Mouse (Mus musculus) layer of hippocampus, adult 11-12 months (tissue): ENCODE measurements around the gene Ern2.

Experiments used
- DNase-seq: peaks from one replicate; pipeline ENCODE4 v3.0.0; 2022; ENCODE audit warnings: low spot score

Gene Ern2

DNA sequence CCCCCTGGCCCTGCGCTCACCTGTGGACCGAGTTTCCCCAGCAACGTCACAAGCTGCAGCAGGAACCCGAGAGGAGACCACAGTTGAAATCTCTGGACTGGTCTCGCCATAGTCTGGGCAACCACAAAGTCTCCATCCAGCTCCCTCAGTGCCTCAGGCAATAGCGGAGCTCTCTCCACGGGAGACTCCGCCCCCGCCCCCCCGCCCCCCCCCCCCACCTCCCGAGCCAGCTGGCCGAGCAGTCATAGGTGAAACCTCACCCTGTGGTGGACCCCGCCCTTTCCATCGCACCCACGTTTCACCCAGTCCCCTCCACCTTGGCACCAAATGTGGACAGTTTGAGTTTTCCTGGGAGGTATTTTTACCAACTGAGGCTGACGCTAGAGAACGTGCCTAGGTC lies at the start of gene Ern2:
Ern2 (minus strand) TSS at position 165 of the 400 bp plus-strand sequence.
- DNase-seq = no peak

DNA sequence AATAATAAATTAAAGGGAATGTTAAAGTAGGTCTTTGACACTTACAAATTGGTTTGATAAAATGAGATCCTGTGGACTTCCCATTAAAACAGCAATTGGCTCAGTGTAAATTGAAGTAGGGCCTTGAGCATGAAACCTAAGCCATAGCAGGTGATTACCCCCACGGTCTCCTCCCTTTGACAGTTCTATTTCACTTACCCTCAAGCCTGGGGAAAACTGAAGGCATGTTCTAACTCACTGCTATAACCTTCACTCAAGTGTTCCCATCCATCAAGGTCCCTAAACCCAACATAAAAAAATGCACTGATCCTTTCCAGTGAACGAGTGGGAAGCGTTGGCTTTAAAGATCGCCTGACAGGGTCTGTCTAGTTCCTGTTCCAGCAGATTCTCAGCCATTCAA lies 44.9 kb upstream of the Ern2 start:
- DNase-seq = no peak

DNA sequence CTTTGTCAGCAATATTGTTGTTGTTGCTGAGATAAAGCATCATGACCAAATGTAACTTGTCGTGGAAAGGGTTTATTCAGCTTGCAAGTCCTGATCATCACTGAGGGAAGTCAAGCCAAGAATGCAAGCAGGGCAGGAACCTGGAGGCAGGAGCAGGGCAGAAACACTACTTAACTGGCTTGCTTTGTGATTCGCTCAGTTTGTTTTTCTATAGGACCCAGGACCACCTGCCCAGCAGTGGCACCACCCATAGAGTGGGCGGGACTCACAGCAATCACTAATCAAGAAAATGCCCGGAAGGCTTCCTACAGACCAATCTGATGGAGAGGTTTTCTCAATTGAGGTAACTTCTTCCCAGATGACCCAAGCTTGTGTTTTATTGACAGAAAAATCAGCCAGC lies 43.9 kb upstream of the Ern2 start:
- DNase-seq = no peak

DNA sequence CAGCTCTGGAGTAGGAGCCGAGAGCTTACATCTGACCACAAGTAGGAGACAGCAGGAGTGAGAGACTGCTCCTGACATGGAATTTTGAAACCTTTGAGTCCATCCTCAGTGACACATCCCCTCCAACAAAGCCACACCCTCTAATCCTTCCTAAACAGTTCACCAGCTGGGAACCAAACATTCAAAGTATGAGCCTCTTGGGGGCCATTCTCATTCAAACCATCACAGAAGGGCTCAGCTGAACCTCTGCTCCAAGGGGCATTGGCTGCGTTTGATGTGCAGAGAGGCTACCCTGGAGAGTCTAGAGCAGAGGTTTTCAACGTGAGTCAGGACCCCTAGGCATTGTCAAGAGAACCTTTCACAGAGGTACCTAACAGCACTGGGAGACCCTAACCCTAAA lies 43.3 kb upstream of the Ern2 start:
- DNase-seq = no peak

DNA sequence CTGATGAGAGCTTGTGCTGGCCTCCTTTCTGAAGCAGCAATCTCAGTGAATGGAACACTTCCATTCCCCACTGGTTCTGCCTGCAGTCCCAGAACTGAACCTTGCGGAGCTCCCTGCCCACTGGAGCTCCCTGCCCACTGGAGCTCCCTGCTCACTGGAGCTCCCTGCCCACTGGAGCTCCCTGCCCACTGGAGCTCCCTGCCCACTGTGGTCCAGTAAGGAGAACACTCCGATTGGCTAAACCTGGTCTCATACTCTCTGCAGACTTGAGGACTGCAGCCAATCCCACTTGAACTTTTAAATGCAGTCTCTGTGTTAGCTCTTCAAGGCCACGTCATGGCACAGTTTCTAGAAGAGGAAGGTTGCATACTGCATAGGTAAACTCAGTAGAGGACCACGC lies 40.7 kb upstream of the Ern2 start:
- DNase-seq = no peak

DNA sequence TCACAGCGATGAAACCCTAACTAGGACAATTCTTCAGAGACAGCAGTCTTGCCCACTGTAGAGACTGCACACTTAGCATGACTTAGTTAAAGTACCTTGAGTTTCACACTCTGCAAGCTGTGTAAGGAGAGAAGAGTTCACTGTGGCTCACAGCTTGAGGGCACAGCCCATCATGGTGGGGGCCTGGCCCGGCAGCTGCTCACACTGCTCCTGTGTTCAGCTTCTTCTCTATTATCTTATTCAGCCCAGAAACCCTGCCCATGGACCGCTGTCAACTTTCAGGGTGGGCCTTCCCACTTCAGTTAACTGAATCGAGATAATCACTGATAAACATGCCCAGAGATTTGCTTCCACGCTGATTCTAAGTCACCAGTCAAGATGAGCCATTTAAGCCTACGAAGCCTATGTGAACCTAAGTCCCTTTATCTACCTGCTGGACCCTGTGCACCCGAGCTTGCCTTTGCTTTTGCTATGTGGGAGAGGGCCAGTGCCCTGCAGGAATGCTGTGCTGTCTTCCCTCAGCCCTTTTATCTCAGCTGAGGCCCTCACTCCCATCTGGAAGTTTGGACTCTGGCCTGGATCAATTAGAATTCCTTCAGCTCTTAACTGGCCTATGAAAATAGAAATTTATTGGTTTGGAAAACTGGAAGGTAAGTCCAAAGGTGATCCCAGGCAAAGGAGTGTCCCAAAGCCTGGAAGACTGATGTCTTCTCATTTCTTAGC lies 40.2 kb upstream of the Ern2 start:
- DNase-seq = no peak

DNA sequence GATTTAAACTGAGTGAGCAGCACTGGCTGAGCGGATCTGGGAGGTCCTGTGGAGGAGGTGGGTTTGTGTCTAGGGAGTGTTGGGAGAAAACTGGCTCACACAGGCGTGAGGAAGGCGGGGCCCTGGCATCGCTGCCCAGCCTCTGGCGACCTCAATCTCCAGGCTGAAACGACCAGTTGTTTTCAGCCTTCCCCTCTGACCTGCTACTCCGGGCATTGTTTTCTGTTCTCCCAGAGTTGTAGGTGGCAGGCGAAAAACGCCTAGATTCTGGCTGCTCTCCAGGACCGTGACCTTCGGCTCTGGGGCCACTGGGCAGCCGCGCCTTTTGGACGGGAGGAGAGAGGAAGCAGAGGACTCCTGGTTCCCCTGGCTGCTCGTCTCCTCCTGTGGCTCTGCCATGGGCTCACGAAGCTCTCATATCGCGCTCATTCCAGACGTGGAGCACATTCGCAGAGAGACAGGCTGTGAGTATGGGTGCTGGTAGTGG lies 33.4 kb upstream of the Ern2 start, which contains the start of gene Chp2:
Chp2 (plus strand) TSS at position 182 of the 487 bp plus-strand sequence.
- peak; percentile 13 for DNase-seq

DNA sequence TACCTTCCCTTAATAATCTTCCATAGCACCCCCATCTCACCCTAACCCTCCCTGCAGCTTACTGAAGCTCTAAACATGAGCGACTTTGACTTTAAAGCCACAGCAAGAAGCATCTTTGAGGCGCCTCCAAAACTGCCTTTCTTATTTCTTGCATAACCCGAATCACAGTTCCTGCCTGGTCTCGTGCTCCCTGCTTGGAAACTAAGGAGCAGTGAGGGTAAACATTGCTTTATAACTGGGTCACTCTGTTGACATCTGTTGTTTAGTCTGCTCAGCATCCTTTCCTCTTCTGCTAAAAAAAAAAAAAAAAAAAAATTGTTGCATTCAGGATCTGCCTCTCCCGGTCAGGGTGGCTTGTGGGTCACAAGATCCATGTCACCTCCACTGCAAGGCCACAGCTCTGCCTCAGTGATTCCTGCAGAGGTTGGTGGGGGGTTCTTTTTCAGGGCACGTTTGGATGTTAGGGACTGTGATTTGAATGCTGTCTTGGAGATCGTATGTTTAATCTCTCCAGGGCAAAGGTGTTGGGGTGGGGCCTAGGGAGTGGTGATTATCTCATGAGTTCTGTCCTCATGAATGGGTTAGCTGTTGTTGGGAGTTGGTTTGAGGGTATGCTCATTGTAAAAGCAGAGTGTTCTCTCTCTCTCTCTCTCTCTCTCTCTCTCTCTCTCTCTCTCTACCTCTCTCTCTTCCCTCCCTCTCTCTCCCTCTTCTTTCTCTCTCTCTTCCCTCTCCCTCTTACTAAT lies 22.4 kb upstream of the Ern2 start:
- DNase-seq = no peak

DNA sequence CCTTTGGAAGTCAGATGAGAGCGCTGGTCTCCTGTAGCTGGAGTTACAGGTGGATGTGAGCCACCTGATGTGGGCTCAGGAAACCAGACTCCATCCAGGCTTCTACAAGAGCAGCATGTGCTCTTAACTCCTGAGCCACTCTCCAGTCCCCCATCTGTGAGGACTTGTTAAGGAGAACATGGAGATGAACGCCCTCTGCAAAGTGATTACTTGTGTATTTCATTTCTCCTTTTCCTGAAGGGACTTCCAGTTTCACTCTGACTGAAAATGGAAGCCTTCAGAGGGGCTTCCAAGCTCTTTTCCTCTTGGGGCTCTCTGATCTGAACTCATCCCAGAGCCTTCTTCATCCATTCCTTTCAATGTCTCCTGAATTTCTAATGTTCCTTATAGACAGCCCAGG lies 20.1 kb upstream of the Ern2 start:
- DNase-seq = no peak

DNA sequence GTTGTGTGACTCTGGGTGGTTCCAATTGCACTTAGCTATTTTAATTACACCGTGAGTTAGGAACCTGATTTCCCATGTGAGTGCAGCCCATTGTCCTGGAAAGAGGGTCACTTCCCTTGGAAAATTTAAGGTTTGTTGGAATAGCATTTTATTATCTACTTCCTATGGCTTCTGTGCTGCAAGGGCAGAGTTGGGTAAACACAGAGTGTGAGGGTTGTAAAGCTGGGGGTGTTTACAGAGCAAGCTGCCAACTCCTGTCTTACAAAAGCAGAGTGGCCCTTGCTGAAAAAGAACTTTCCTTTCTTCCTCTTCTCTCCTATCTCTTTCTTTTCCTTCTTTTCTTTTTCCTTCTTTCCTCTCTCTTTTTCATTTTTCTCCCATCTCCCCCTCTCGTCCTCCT lies 17.9 kb upstream of the Ern2 start:
- DNase-seq = no peak

DNA sequence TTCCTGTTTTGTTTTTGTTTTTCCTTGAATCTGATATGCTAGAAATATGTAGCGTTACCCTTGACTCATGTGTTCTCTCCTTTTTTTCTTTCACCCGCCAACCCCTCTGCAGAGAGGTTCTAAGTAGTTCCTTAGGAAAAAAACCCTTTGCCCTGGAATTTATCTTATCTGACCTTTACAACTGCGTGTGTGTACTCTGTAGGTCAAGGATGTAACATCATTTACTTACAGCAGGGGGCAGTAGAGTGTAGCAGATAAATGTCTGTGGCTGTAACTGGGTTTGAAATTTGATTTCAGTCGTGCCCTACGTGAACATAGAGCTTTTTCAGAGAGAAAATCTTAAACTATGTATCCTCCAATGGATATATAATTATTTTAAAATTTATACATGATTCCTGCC lies 13.3 kb upstream of the Ern2 start:
- peak; percentile 39 for DNase-seq

DNA sequence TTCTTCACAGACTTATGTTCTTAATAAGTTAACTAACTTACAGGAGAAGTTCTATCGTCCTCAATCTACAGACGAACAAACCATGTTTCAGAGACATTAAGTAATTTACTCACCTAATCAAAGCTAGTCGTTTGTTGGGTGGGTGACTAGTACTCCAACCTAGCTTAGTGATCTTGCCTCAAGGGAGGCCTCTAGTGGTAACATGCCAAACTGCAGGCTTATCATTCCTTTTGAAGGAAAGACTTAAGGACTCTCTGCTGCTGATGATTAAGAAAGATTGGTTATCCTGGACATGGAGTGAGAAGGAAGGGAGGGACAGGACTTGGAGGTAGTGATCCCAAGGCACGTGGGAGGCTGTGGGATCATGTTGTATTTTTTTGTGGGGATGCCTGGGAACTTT lies 11.3 kb upstream of the Ern2 start:
- DNase-seq = peak; percentile 62

DNA sequence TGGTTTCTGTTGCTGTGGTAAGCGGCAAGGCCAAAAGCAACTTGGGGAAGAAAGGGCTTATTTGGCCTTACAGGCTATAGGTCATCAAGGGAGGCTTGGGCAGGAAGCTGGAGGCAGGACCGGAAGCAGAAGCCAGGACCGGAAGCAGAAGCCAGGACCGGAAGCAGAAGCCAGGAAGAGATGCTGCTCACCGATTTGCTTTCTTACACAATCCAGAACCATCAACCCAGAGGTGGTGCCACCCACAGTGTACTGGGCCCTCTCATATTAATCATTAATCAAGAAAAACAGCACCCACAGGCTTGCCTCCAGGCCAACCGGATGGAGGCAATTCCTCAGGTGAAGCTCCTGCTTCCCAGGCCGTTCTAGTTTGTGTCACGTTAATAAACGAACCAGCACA lies 10.8 kb upstream of the Ern2 start:
- DNase-seq = no peak

DNA sequence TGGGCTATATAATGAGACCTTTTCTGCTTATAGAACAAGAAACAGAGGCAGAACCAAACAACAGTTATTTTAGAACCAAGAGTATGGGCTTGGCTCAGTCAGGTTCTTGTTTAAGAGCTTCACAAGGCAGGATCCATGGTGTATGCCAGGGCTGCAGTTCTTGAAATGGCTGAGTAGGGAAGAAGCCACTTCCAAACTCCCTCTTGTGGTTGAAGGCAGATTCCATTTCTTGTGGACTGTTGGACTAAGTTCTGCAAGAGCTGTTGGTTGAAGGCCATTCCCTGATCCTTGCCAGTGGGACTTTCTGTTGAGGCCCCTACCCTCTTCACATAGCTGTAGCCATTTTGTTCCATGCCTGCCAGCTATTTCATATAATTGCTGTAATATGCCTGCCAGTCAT lies 7.9 kb upstream of the Ern2 start:
- no peak for DNase-seq

DNA sequence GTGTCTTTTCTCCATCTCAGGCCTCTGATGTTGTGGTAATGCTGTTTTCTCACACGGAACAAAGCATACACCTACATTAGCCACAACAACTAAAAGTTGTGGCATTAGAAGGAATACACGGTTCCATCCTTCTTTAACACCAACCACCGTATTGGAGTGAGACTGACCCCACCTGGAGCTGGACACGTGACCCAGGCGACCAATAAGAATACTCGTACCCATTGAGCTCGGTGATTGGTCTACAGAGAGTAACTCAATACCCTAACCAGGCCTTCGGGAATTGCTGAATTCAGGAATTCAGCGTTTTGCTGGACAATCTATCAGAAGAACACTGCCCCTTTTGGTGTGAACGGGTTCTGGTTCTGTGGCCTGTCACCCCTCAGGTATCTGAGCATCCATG lies 5.1 kb upstream of the Ern2 start:
- no peak for DNase-seq

DNA sequence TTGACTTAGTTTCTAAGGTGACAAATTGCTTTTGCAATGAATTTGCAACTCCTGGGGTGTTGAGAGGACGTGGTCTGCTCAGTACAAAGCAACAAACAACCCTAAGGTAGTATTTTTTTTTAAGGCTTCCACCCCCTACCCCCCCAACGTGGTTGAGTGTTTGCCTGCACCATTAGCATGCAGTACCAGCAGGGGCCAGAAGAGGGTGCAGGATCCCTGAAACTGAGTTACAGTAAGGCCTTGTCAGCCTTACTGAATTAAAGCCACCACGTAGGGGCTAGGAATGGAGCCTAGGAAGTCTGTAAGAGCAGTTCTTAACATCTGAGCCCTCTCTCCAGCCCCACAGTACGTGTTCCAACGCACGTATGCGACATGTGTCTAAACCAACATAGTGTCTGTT lies 3.5 kb upstream of the Ern2 start:
- peak; percentile 19 for DNase-seq

DNA sequence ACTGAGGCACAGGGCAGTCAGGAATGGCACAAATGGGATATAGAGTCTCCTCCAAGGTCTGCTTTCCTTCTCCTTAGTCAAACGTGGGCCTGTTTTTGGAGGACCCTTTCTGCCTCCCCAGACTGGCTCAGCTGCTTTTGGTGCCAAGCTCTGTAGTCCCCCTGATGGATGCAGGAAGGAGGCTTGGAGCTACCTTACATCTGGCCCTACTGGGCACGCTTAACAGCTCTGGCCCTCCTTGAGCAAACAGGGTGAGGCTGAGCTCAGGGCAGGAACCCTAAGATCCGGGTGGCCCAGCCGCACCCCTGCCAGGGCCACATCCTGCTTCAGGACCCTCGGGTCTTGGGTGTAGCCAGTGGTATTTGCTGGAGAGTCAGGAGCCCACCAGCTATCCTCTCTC lies 1.4 kb downstream of the Ern2 start:
- no peak for DNase-seq

DNA sequence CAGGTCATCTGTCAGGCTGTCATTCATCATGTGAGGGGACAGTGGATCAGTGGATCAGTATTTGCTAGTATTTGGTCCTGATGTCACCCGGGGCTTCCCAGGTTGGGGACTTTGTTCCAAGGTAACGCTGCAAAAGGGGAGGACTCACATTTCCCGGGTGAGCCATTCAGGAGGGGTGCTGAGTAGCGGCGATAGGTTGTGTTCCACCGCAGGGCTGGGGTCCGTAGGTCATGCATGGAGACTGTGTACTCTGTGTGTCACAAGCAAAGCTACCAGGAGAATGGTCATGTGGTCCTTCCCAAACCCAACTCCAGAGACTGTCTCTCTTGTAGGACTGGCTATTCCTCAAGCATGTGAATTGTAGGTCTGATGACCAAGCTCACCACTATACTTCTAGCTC lies 5.3 kb downstream of the Ern2 start:
- DNase-seq = no peak

DNA sequence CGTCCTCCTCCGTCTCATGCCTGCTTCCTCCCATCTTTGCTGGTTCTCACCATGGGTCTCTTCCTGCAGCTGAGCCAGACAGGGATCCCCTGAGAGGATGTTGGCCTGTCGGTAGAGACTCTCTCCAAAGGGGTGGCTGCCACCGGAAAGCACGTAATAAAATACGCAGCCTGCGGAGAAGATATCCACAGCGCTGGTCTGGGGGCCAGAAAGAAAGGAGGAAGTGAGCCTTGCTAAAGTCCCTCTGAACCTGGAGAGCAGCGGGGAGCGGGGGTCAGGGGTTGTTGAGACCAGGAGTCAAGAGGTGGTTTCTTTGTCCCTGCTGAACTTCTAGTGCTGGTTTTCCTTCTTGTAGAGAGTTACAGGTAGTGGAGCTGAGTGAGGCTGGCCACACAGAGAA lies 14.4 kb downstream of the Ern2 start:
- no peak for DNase-seq

DNA sequence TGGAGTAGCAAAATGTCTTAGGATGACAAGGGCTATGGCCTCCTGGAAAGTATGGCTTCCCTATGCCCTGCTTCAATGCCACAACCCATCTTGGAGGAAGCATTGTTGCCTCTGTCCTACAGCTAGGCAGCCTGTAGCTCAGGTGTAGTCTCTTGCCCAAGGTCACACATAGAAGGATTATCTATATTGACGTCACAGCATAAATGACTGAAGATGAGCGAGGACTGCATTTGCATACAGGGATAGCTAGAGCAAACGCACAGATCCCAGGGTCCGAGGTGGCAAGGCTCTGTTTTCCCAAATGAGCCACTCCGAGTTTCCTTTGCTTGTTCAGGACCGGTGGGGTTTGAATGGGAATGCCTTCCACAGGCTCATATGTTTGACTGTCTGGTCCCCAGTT lies 15.3 kb downstream of the Ern2 start:
- DNase-seq = no peak

DNA sequence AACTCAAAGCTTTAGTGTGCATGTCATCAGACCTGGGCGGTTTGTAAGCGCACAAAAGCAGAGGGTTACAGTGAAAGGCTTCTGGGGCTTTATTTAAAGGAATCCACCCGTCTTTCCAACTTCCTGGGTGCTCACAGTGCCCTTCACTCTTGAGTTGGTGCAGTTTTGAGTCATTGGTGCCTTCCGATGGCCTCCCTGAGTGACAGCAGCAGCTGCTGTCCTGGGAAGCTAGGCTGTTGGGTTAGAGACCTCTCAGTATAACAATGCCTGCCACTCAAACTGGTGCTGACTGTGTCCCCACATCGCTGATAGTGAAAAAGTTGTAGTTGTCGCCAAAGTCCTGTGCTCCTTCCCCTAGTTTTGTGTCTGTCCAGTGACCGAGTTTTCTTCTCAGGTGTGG lies 18.8 kb downstream of the Ern2 start:
- no peak for DNase-seq

DNA sequence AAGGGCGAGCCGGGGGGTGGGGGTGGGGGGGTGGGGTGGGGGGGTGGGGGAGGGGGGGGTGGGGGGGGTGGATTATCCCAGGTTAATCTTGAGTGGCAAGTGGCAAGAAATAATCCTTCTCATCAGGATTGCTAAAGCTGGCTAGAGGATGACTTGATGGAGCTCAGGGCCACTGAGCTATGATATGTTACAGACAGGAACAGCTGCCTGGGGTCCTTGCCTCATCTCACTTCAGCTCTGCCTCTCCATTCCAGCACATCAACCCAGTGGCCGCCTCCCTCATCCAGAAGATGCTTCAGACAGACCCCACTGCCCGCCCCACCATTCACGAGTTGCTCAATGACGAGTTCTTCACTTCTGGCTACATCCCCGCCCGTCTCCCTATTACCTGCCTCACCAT lies 22.2 kb downstream of the Ern2 start:
- no peak for DNase-seq

DNA sequence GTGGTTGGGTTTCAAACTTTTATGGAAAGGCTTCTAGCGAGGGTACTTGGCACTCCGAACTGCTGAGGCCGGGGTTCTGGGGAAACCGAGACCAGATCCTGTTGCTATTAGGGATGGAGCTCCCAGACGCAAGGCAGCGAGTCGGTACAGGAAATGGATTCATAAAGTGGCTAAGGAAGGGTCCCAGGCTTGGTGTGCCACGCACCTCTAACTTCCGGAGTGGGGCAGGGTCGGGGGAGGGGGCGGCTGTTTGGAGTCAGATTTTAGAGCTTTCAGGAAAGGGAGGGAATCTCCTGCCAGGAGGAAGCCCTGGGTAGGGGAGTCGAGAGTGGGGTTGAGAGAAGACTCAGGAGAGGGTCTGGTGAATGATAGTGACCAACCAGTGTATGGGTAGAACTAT lies 26.0 kb downstream of the Ern2 start:
- DNase-seq = no peak
